Mouse (Mus musculus): ENCODE measurements at regions not wholly inside any gene's neighbourhood (a gene's known extent, or its start where the extent isn't known, plus 50 kb on each side); places are given as distances from the start of the nearest gene placed in this dataset.
"Not testable (repeated sequence)": the region's sequence is repeated elsewhere in the genome, so short reads cannot be mapped to it uniquely, and the experiment has no call there.

GRCm38 (mm10) chr2:100918122-100918521, 706.4 kb upstream of the Rag2 start:
- no peak for DNase-seq (ENCODE audit: low spot score in 2 of 2)

- DNase-seq (ENCODE audit: low spot score in 2 of 2) = no peak
Observed at GRCm38 (mm10) chr2:100919537-100920212, 704.8 kb upstream of the Rag2 start.

- not testable (repeated sequence) for DNase-seq (ENCODE audit: low spot score in 2 of 2)
Observed at GRCm38 (mm10) chr2:100948632-100949031, 675.9 kb upstream of the Rag2 start.

DNA sequence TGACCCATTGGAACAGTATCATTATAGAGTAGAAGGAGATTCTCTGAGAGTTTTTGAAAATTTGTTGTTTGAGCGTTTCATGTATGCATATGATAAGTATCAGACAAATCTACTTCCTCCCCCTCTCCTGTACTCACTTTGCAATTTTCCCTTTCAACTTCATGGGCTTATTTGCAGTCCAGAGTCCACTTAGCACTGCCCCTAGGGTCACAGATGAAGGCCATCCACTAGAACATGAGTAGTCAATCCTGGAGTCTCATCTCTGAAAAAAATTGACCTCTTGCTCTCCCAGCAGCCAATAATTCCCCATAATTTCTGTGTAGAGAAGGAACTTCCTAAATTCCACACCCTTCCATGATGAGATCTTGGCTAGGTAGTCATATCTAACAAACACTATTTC, 665.1 kb upstream of the Rag2 start:
- no peak for DNase-seq (ENCODE audit: low spot score in 2 of 2)

GRCm38 (mm10) chr2:100964584-100964983, 659.9 kb upstream of the Rag2 start:
- DNase-seq (ENCODE audit: low spot score in 2 of 2) = no peak

GRCm38 (mm10) chr2:100977202-100977601, 647.3 kb upstream of the Rag2 start:
- DNase-seq (ENCODE audit: low spot score in 2 of 2) = no peak

- DNase-seq (ENCODE audit: low spot score in 2 of 2) = no peak
Observed at GRCm38 (mm10) chr2:100982362-100982761, 642.2 kb upstream of the Rag2 start.

GRCm38 (mm10) chr2:101015353-101015752, 609.2 kb upstream of the Rag2 start:
- no peak for DNase-seq (ENCODE audit: low spot score in 2 of 2)

DNA sequence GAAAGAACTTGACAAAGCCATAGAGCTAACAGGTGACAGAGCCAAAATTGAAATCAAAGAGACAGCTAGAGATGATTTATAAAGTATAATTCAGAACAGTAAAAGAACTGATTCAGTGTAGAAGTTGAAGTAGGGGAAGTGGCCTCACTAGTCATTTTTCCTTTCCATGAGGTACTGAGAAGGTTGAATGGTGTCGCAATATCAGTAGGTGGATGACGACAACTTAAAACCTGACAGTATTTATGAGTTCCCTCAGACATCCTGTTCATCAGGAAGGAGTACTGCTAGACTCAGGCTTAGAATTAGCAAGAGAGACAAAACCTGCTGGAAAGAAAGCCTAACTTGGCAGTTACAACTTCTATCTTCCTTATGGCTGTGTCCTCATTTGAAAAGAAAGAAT, 605.1 kb upstream of the Rag2 start:
- no peak for DNase-seq (ENCODE audit: low spot score in 2 of 2)

DNA sequence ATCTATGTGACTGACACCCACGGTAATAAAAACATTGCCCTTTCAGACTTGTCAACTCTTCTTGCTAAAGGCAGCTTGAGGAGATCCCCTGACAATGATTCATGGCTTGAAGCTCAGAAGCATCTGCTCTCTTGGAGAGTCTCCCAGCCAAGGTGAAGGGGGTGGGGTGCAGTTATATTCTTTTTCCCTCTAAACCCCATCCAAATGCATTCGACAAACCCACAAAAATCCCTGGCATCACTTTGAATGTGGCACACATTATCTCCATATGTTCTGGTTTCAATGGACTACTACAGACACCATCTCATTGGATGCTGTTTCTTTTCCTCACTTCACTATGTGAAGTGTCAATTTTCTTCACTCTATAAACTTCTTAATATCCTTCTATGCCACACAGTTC, 603.0 kb upstream of the Rag2 start:
- DNase-seq (ENCODE audit: low spot score in 2 of 2) = peak; percentile 6 to 9

DNA sequence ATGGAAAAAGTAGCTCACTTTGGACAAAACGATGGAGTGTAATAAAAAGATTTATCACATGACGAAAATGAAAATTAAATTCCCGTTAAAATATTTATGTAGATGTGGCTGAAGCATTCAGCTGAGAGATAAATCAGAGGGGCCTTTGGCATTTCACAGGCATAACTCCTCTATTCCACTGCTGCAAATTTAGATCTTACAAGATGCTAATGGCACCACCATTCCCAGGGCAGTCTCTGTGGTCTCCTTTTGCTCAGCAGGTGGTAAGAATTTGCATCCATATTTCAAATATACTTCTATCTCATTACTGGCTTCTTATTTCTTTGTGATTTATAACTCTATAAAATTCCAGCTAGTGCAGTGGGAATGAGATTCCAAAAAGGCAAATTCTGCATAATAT, 581.5 kb upstream of the Rag2 start:
- DNase-seq (ENCODE audit: low spot score in 2 of 2) = no peak

- DNase-seq (ENCODE audit: low spot score in 2 of 2) = no peak
Observed at GRCm38 (mm10) chr2:101062939-101063338, 561.6 kb upstream of the Rag2 start.

DNA sequence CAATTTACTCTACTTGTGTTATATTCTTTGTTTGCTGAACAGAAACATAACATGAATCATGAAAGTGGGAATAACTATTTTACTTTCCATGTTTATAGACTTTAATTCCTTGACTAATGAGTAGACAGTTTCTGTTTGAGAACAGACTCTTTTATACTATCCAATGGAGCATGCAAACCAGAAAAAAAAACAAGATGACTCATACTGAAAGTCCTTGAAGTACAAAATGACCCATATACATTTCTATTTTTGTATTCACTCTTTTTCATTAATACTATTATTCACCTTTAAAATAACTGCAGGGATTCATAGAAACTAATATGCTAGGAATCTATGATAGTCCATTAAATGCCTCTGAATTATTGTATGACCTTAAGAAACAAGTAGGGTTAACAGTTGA, 549.5 kb upstream of the Rag2 start:
- DNase-seq (ENCODE audit: low spot score in 2 of 2) = no peak

DNA sequence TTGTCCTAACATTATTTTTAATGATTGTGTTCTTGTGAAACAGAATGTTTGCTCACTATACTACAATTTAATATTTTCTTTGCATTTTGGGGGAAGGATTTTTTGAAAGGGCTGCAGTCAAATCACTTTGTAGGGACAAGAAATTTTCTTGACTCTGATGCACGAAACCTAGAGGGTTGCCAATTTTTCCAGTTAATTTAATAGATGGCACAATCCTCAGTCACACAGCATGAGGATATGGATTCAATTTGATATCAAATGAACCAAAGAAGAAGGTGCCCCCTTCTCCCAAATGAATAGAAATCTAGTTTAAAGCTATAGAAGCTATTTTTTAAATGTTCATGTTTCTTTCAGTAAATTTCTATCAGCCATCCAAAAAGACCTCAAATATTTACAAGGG, 544.3 kb upstream of the Rag2 start:
- no peak for DNase-seq (ENCODE audit: low spot score in 2 of 2)

- DNase-seq (ENCODE audit: low spot score in 2 of 2) = no peak
Observed at GRCm38 (mm10) chr2:101083813-101084212, 540.7 kb upstream of the Rag2 start.

- DNase-seq (ENCODE audit: low spot score in 2 of 2) = no peak
Observed at GRCm38 (mm10) chr2:101084648-101085047, 539.9 kb upstream of the Rag2 start.

GRCm38 (mm10) chr2:101107183-101107872, 517.2 kb upstream of the Rag2 start:
- no peak for DNase-seq (ENCODE audit: low spot score in 2 of 2)

- DNase-seq (ENCODE audit: low spot score in 2 of 2) = no peak
Observed at GRCm38 (mm10) chr2:101136867-101137266, 487.7 kb upstream of the Rag2 start.

GRCm38 (mm10) chr2:101139931-101140330, 484.6 kb upstream of the Rag2 start:
- DNase-seq (ENCODE audit: low spot score in 2 of 2) = no peak

GRCm38 (mm10) chr2:101156755-101157271, 467.7 kb upstream of the Rag2 start:
- DNase-seq (ENCODE audit: low spot score in 2 of 2) = no peak

DNA sequence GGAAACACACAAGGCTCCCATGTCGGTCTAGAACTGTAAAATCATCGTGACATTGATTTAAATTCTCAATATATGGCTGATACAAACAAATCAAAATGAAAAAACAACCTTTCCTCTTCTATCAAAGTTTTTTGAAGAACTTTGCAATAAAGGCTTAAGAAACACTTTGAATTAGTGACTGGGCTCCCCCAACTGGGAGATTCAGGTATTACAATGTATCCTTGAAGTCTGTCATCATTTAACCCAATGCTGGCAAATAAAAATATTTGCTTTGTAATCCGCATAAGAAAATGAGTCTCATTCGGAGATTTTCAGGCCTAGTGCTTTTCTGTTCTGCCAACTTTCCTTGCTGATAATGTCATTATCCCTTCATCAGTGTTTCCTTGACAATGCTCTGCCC, 465.2 kb upstream of the Rag2 start:
- peak in 1 of 2 experiments; percentile 24 for DNase-seq (ENCODE audit: low spot score in 2 of 2)

- no peak for DNase-seq (ENCODE audit: low spot score in 2 of 2)
Observed at GRCm38 (mm10) chr2:101165942-101166341, 458.6 kb upstream of the Rag2 start.

DNA sequence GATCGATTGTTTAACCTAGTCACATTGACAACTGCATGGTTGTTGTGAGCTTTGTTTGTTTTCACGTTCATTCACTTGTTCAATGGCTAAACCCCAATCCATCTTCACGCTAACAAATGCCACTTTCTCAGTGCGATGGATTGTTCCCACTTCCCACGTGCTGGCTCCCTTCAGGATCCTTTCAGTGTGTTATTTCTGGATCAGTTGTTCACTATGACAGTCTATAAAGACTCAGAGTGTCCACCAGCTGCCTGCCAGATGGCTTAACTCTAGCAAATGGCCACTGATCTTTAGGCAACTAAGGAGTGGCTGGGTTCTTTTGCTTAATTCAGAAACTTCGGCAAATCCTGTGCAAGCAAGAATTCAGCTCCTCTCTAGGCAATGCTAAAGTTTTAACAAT, 451.7 kb upstream of the Rag2 start:
- peak; percentile 13 to 19 for DNase-seq (ENCODE audit: low spot score in 2 of 2)
